Comparison of ENCODE assay signal across 8 mouse cellular contexts in the genomic region with DNA sequence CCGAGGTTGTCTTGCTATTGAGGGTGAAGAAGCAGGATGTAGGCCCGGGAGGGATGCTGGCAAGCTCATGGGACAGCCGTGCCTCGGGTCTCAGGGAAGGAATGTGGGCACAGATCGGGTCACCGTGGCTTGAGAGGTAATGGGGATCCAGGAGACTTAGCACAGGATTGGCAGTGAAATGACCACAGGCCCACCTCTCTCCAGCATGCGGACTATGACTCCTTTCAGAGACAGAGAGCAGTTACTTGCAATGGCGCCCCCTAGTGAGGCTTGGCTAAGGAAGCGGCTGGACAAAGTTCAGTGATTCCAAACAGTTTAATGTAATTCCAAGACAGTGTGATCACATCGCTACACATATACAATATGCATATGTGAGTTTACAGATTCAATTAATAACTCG. TPM values are rescaled to one million over a fixed set of nuclear protein-coding genes. Genes with fewer than 3 reads are reported as not detected.
A peak's percentile ranks its signal among the peaks of the same experiment; 100 is the strongest.
DNase-seq lines count a peak whose midpoint lies in the region; ATAC-seq lines count a peak whose summit lies in the region.

No protein-coding gene starts in this region.

- no peak overlapping the region for H3K4me2 ChIP-seq in forebrain, embryonic 13.5 days
- H3K4me2 ChIP-seq in forebrain, embryonic 16.5 days (ENCODE audit: low read length), result no peak overlapping the region
- H3K4me2 ChIP-seq in midbrain, embryonic 13.5 days (replicated peaks), result no peak overlapping the region

- ATAC-seq in forebrain, embryonic 13.5 days, result 0 out of 2 replicates have a peak, but pooled peaks have one; percentile 16
- no peak for ATAC-seq in forebrain, embryonic 16.5 days
- no peak for ATAC-seq in midbrain, embryonic 13.5 days

- no peak overlapping the region for H3K9ac ChIP-seq in forebrain, embryonic 13.5 days
- no peak overlapping the region for H3K9ac ChIP-seq in forebrain, embryonic 16.5 days (replicated peaks; ENCODE audit: low read depth, low read length)
- H3K9ac ChIP-seq in midbrain, embryonic 13.5 days (replicated peaks), result no peak overlapping the region

- no peak overlapping the region for H3K27ac ChIP-seq in forebrain, embryonic 13.5 days
- no peak overlapping the region for H3K27ac ChIP-seq in forebrain, embryonic 16.5 days (ENCODE audit: low read length)
- no peak overlapping the region for H3K27ac ChIP-seq in midbrain, embryonic 10.5 days (replicated peaks)
- H3K27ac ChIP-seq in midbrain, embryonic 13.5 days, result no peak overlapping the region

- H3K4me1 ChIP-seq in forebrain, embryonic 13.5 days, result no peaks in the 10 kb centered on the region
- no peaks in the 10 kb centered on the region for H3K4me1 ChIP-seq in forebrain, embryonic 16.5 days (replicated peaks; ENCODE audit: control insufficient read depth, insufficient read depth, low read length)
- peaks cover 11% of the 10 kb centered on the region for H3K4me1 ChIP-seq in midbrain, embryonic 10.5 days
- no peaks in the 10 kb centered on the region for H3K4me1 ChIP-seq in midbrain, embryonic 13.5 days (replicated peaks)

- no peak overlapping the region for H3K4me3 ChIP-seq in forebrain, embryonic 13.5 days
- H3K4me3 ChIP-seq in forebrain, embryonic 16.5 days (replicated peaks; ENCODE audit: low read length), result no peak overlapping the region
- H3K4me3 ChIP-seq in midbrain, embryonic 10.5 days, result no peak overlapping the region
- no peak overlapping the region for H3K4me3 ChIP-seq in midbrain, embryonic 13.5 days (replicated peaks)

- no peaks in the 10 kb centered on the region for H3K27me3 ChIP-seq in forebrain, embryonic 13.5 days
- no peaks in the 10 kb centered on the region for H3K27me3 ChIP-seq in forebrain, embryonic 16.5 days (replicated peaks; ENCODE audit: control insufficient read depth, insufficient read depth, low read length)
- H3K27me3 ChIP-seq in midbrain, embryonic 10.5 days (ENCODE audit: low read depth, poor library complexity, severe bottlenecking), result no peaks in the 10 kb centered on the region
- H3K27me3 ChIP-seq in midbrain, embryonic 13.5 days, result no peaks in the 10 kb centered on the region

- 61% methylated on average over 11 of the region's 11 CpGs for WGBS in forebrain, embryonic 13.5 days
- 63% methylated on average over 11 of the region's 11 CpGs for WGBS in forebrain, embryonic 16.5 days
- 64% methylated on average over 11 of the region's 11 CpGs for WGBS in midbrain, embryonic 10.5 days
- WGBS in midbrain, embryonic 13.5 days, result 59% methylated on average over 11 of the region's 11 CpGs

- DNase-seq in midbrain, embryonic 10.5 days (ENCODE audit: low spot score), result peak; percentile 31
- peak; percentile 38 for DNase-seq in c-Kit-positive CD71-positive TER-119-positive erythroid progenitor cells, embryonic 14.5 days (ENCODE audit: low spot score)
- DNase-seq in kidney, postnatal 10 days, result peak; percentile 60
- peak; percentile 21 for DNase-seq in thymus, postnatal 0 days (ENCODE audit: low spot score)
- DNase-seq in natural killer cell, adult 2 months (ENCODE audit: low spot score in 2 of 2), result no peak

- H3K36me3 ChIP-seq in forebrain, embryonic 13.5 days (ENCODE audit: poor library complexity, severe bottlenecking), result peaks cover 26% of the 10 kb centered on the region; the same call in 1 of the 2 replicates
- no peaks in the 10 kb centered on the region for H3K36me3 ChIP-seq in forebrain, embryonic 16.5 days (ENCODE audit: control insufficient read depth, insufficient read depth)
- H3K36me3 ChIP-seq in midbrain, embryonic 10.5 days, result peaks cover 36% of the 10 kb centered on the region
- H3K36me3 ChIP-seq in midbrain, embryonic 13.5 days, result peaks cover 21% of the 10 kb centered on the region

- H3K9me3 ChIP-seq in forebrain, embryonic 13.5 days (replicated peaks), result no peaks in the 10 kb centered on the region
- H3K9me3 ChIP-seq in forebrain, embryonic 16.5 days (ENCODE audit: control insufficient read depth, low read length), result no peaks in the 10 kb centered on the region
- no peaks in the 10 kb centered on the region for H3K9me3 ChIP-seq in midbrain, embryonic 10.5 days (replicated peaks)
- H3K9me3 ChIP-seq in midbrain, embryonic 13.5 days, result no peaks in the 10 kb centered on the region

RNA-seq across cellular contexts. Expression of gene Clec2l, which starts 24.3 kb away (rescaled TPM):
- polyA plus RNA-seq in forebrain, embryonic 13.5 days (2015; fragmentation: Nextera tagmentation; extraction: Ambion mirVana), result 3.6 and 3.8 TPM in 2 replicates
- polyA plus RNA-seq in forebrain, embryonic 16.5 days (2015; fragmentation: Nextera tagmentation; extraction: Ambion mirVana), result 7.8 and 10.9 TPM in 2 replicates
- 1.1 and 1.3 TPM in 2 replicates for polyA plus RNA-seq in midbrain, embryonic 10.5 days (2016; fragmentation: Nextera tagmentation; extraction: Ambion mirVana)
- 5.6 and 6.2 TPM in 2 replicates for polyA plus RNA-seq in midbrain, embryonic 13.5 days (2015; fragmentation: Nextera tagmentation; extraction: Ambion mirVana)
- polyA plus RNA-seq in thymus, postnatal 0 days (2015; fragmentation: Nextera tagmentation; extraction: Ambion mirVana), result 0.27 and 0.31 TPM in 2 replicates

RNA-seq across cellular contexts. Expression of gene Klrg2, which starts 50.2 kb away (rescaled TPM):
- 0.06 and 0.19 TPM in 2 replicates for polyA plus RNA-seq in forebrain, embryonic 13.5 days (2015; fragmentation: Nextera tagmentation; extraction: Ambion mirVana)
- polyA plus RNA-seq in forebrain, embryonic 16.5 days (2015; fragmentation: Nextera tagmentation; extraction: Ambion mirVana), result 0.14 TPM in 1 of 2 replicates, not detected in the other
- 0.14 TPM in 1 of 2 replicates, not detected in the other for polyA plus RNA-seq in midbrain, embryonic 10.5 days (2016; fragmentation: Nextera tagmentation; extraction: Ambion mirVana)
- 0.12 TPM in 1 of 2 replicates, not detected in the other for polyA plus RNA-seq in midbrain, embryonic 13.5 days (2015; fragmentation: Nextera tagmentation; extraction: Ambion mirVana)
- polyA plus RNA-seq in thymus, postnatal 0 days (2015; fragmentation: Nextera tagmentation; extraction: Ambion mirVana), result 0.17 TPM in 2 replicates

Comparison
In these comparisons a context has a peak if more than half of its experiments do, and no peak if none do; other contexts are left out.
1. DNase-seq: peak in midbrain, embryonic 10.5 days (single experiment), c-Kit-positive CD71-positive TER-119-positive erythroid progenitor cells, embryonic 14.5 days (single experiment), kidney, postnatal 10 days (single experiment) and thymus, postnatal 0 days (single experiment); none in natural killer cell, adult 2 months (0 of 2).